Mouse (Mus musculus) liver, embryonic 13.5 days (tissue): ENCODE results near the gene Ercc4. TPM values are rescaled to one million over a fixed set of nuclear protein-coding genes. Genes with fewer than 3 reads are reported as not detected.

ENCODE experiments used
- ATAC-seq: fragments of 200-750 bp; cut with Nextera tagmentation; 2 replicates; pipeline ENCODE4 v1.8.0; 2017; ENCODE audit warnings: low read depth, mild to moderate bottlenecking, moderate number of reproducible peaks, moderate library complexity
- DNase-seq: peaks from one replicate; pipeline ENCODE4 v3.0.0; 2022
- H3K27ac ChIP-seq: fragments of 300-500 bp; sonication (generic); 2 replicates; pipeline ENCODE4 v1.5.1; 2015; ENCODE audit warnings: moderate library complexity, mild to moderate bottlenecking, inconsistent platforms
- H3K27me3 ChIP-seq: fragments of 300-500 bp; sonication (generic); 2 replicates; pipeline ENCODE4 v1.6.1; 2015; ENCODE audit warnings: mild to moderate bottlenecking, inconsistent platforms
- H3K36me3 ChIP-seq: fragments of 300-500 bp; sonication (generic); 2 replicates; pipeline ENCODE4 v1.6.1; 2015; ENCODE audit warnings: mild to moderate bottlenecking, inconsistent platforms
- H3K4me1 ChIP-seq: fragments of 300-500 bp; sonication (generic); replicated peaks from 2 replicates; pipeline ENCODE4 v1.6.1; 2015; ENCODE audit warnings: inconsistent platforms
- H3K4me2 ChIP-seq: fragments of 300-500 bp; sonication (generic); 2 replicates; pipeline ENCODE4 v1.6.1; 2015; ENCODE audit warnings: inconsistent platforms, mild to moderate bottlenecking, moderate library complexity
- H3K4me3 ChIP-seq: fragments of 300-500 bp; sonication (generic); replicated peaks from 2 replicates; pipeline ENCODE4 v1.5.1; 2015; ENCODE audit warnings: mild to moderate bottlenecking, inconsistent platforms
- H3K9ac ChIP-seq: fragments of 300-500 bp; sonication (generic); 2 replicates; pipeline ENCODE4 v1.6.1; 2015; ENCODE audit warnings: mild to moderate bottlenecking, inconsistent platforms
- H3K9me3 ChIP-seq: fragments of 300-500 bp; sonication (generic); replicated peaks from 2 replicates; pipeline ENCODE4 v1.6.1; 2016; ENCODE audit warnings: inconsistent platforms
- WGBS: fragments of 180-500 bp; shearing (Covaris S2); methylation state at CpG from one replicate; pipeline ENCODE4 v1.1.7; 2015; ENCODE audit not compliant: insufficient replicate concordance; 5-methylcytosine and 5-hydroxymethylcytosine counted together
- polyA plus RNA-seq: library from polyadenylated mRNA; unstranded; fragments of >200 nt; fragmentation: Nextera tagmentation; extraction: Ambion mirVana; gene quantifications from 2 replicates; pipeline ENCODE4 v1.2.1, GENCODE M21; 2015

The Ercc4 gene
- polyA plus RNA-seq, 1 experiment from 2014 or later = 5.3 TPM

DNA sequence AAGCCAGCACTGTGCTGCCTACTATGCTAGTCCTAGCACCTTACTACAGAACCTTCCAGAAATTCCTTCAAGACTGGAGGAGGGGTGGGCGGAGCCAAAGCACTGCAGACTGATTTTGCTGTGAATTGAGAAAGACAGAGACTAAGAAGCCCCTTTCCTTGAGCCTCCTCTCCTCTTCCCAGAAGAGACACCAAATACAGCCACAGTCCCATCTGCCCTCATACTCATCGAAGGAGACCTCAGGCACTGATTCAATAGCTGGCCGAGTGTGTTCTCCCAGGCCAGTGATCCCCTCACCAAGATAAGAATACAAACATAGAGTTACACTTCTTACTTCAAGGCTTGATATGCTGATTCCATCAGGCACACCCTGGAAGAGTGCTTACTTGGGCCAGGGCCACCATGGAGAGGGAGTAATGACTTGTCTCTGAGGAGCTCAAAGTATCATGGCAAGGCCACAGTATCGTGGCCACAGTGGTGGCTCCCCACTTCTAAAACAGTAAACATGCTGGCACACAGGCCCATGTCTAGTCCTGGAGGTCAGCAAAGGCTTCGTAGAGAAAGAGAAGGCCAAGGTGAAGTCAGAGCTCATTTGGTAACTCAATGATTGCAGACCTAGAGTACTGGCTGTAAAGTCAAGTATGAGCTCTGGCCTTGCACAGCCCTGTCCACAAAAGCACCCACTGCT lies 63.7 kb downstream of the Ercc4 start:
- WGBS = 66% methylated on average over 5 of the region's 5 CpGs

GRCm38 (mm10) chr16:13182526-13182925 lies 73.0 kb downstream of the Ercc4 start:
- no peaks in the 10 kb centered on the region for H3K27me3 ChIP-seq
- DNase-seq (no peak), ATAC-seq (no peak)
- no peak overlapping the region for H3K4me3 ChIP-seq
- H3K4me2 ChIP-seq = no peak overlapping the region
- H3K36me3 ChIP-seq = no peaks in the 10 kb centered on the region
- no peaks in the 10 kb centered on the region for H3K9me3 ChIP-seq
- H3K27ac ChIP-seq = no peak overlapping the region
- 81% methylated on average over 5 of the region's 5 CpGs for WGBS
- no peak overlapping the region for H3K9ac ChIP-seq
- no peaks in the 10 kb centered on the region for H3K4me1 ChIP-seq

More for the DNA sequence above, 63.7 kb downstream of the Ercc4 start:
- no peaks in the 10 kb centered on the region for H3K36me3 ChIP-seq
- no peaks in the 10 kb centered on the region for H3K4me1 ChIP-seq
- DNase-seq (no peak), ATAC-seq (no peak)
- no peaks in the 10 kb centered on the region for H3K27me3 ChIP-seq
- no peak overlapping the region for H3K27ac ChIP-seq
- H3K4me2 ChIP-seq = no peak overlapping the region
- H3K9ac ChIP-seq = no peak overlapping the region
- H3K4me3 ChIP-seq = no peak overlapping the region
- H3K9me3 ChIP-seq = no peaks in the 10 kb centered on the region

DNA sequence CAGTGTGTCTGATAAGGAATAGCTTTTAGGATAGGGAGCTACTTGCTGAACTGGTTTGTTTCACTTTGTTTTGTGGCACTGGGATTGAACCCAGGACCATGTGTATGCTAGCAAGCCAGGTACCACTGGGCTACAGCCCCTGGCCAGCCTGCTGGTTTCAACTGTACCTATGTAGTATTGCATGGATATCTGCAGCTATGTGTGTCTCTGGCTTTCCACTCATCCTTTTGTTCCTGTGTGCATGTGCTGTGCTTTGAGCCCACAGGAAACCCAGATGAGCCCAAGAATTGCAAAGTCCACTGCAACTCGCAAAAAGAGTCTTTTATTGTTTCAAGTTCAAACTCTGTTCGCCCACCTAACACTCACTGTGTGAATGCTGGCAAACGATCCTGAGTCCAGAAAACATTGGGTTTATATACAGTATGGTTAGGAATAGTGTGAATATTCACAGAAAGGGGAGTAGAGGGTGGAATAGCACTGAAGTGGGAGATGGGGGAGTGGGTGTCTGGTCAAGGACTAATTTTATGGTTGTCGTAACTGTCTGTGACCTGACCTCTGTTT lies 73.8 kb downstream of the Ercc4 start:
- ATAC-seq (no peak), DNase-seq (no peak)
- H3K9ac ChIP-seq = no peak overlapping the region
- H3K4me3 ChIP-seq = no peak overlapping the region
- H3K4me2 ChIP-seq = no peak overlapping the region
- no peaks in the 10 kb centered on the region for H3K9me3 ChIP-seq
- no peak overlapping the region for H3K27ac ChIP-seq
- no peaks in the 10 kb centered on the region for H3K27me3 ChIP-seq
- 60% methylated on average over 4 of the region's 4 CpGs for WGBS
- no peaks in the 10 kb centered on the region for H3K4me1 ChIP-seq
- no peaks in the 10 kb centered on the region for H3K36me3 ChIP-seq

DNA sequence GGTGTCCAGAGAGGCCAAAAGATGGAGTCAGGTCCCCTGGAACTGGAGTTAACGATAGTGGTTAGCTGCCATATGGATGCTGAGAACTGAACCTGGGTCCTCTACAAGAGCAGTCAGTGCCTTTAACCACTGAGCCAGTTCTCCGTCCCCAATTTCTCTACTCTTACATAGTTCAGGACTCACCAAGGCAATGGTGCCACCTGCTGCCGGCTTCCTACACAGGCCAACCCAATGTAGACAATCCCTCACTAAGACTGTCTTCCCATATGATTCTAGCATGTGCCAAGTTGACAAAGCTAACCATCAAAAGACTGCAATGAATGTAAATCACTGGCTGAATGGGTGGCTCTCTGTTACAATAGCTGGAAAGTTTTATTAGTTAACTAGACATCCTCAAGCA lies 74.9 kb downstream of the Ercc4 start:
- Histone ChIP-seq H3K36me3 (no peaks in the 10 kb centered on the region), H3K4me2 (no peak overlapping the region), H3K27ac (no peak overlapping the region), H3K9ac (no peak overlapping the region), H3K27me3 (no peaks in the 10 kb centered on the region), H3K4me1 (peaks cover 3% of the 10 kb centered on the region; the same call in 1 of the 2 replicates), H3K4me3 (no peak overlapping the region), H3K9me3 (no peaks in the 10 kb centered on the region)
- WGBS = 74% methylated on average over 3 of the region's 3 CpGs
- no peak for DNase-seq
- no peak for ATAC-seq

GRCm38 (mm10) chr16:13189430-13190107 lies 80.1 kb downstream of the Ercc4 start:
- Histone ChIP-seq H3K4me2 (no peak overlapping the region), H3K27ac (no peak overlapping the region; the same call in 1 of the 2 replicates), H3K4me1 (peaks cover 14% of the 10 kb centered on the region), H3K9me3 (no peaks in the 10 kb centered on the region), H3K4me3 (no peak overlapping the region), H3K9ac (no peak overlapping the region), H3K27me3 (no peaks in the 10 kb centered on the region), H3K36me3 (no peaks in the 10 kb centered on the region)
- 33% methylated on average over 12 of the region's 12 CpGs for whole genome bisulfite sequencing
- 0 out of 2 replicates have a peak, but pooled peaks have one; percentile 24 for ATAC-seq
- no peak for DNase-seq

GRCm38 (mm10) chr16:13190471-13190870 lies 81.0 kb downstream of the Ercc4 start:
- Histone ChIP-seq H3K9me3 (no peaks in the 10 kb centered on the region), H3K4me1 (peaks cover 14% of the 10 kb centered on the region), H3K4me3 (no peak overlapping the region), H3K4me2 (no peak overlapping the region), H3K9ac (no peak overlapping the region), H3K36me3 (no peaks in the 10 kb centered on the region), H3K27ac (peak overlapping the region; percentile 47; the same call in 1 of the 2 replicates), H3K27me3 (no peaks in the 10 kb centered on the region)
- peak; percentile 52; the same call in 1 of the 2 replicates for ATAC-seq
- DNase-seq = no peak
- WGBS = 52% methylated on average over 5 of the region's 5 CpGs

- Histone ChIP-seq H3K4me1 (peaks cover 14% of the 10 kb centered on the region), H3K4me2 (no peak overlapping the region), H3K4me3 (no peak overlapping the region), H3K9me3 (no peaks in the 10 kb centered on the region), H3K27me3 (no peaks in the 10 kb centered on the region), H3K9ac (no peak overlapping the region), H3K36me3 (no peaks in the 10 kb centered on the region), H3K27ac (peak overlapping the region; percentile 47; the same call in 1 of the 2 replicates)
- no peak for DNase-seq
- 41% methylated on average over 4 of the region's 4 CpGs for WGBS
- peak; percentile 55 for ATAC-seq
Measured at GRCm38 (mm10) chr16:13191166-13191565, 81.7 kb downstream of the Ercc4 start.

GRCm38 (mm10) chr16:13193663-13194071 lies 84.2 kb downstream of the Ercc4 start:
- Histone ChIP-seq H3K9ac (no peak overlapping the region), H3K27me3 (no peaks in the 10 kb centered on the region), H3K36me3 (no peaks in the 10 kb centered on the region), H3K4me3 (no peak overlapping the region), H3K27ac (no peak overlapping the region), H3K4me2 (no peak overlapping the region), H3K4me1 (peaks cover 17% of the 10 kb centered on the region), H3K9me3 (no peaks in the 10 kb centered on the region)
- ATAC-seq = no peak
- DNase-seq = no peak
- WGBS = 23% methylated on average over 4 of the region's 4 CpGs

DNA sequence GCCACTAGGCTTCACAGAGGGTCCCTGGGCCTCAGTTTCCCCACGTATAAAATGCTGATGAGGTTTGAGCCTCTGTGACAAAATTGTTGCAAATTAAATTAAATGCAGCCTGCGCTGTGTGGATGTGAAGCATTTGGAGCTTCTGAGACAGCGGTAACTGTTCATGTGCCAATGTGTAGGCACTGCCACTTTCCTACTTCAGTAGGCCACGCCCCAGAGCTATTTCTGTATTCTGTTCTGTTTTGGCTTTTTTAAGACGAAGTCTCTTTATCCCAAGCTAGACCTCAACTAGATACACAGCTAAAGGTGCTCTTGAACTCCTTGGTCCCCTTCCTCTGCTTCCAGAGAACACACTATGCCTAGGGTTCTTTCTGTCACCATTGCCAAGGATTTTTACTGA lies 85.4 kb downstream of the Ercc4 start:
- no peaks in the 10 kb centered on the region for H3K27me3 ChIP-seq
- no peak overlapping the region for H3K4me2 ChIP-seq
- no peaks in the 10 kb centered on the region for H3K9me3 ChIP-seq
- no peak overlapping the region for H3K27ac ChIP-seq
- 64% methylated on average over 5 of the region's 5 CpGs for WGBS
- no peak overlapping the region for H3K9ac ChIP-seq
- peaks cover 9% of the 10 kb centered on the region for H3K4me1 ChIP-seq
- no peak overlapping the region for H3K4me3 ChIP-seq
- no peak for ATAC-seq
- no peak for DNase-seq
- no peaks in the 10 kb centered on the region for H3K36me3 ChIP-seq

DNA sequence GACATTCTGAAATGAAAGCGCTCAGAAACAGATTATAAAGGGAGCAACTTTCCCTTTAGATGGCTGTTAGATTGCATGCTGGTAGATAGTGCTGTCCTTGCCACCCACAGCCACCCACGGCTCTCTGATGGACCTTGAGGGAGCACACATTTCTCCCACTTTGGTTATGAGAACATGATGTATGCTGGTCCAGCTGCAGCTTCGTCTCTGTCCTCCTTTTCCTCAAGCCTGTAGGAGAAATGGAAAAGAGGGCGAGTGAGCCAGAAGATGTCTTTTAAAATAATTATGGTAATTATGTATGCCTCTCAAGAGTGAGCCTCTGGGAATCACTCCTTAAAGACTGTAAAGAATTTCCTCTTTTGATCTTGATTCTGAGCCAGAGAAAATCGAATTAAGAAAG lies 87.1 kb downstream of the Ercc4 start:
- Histone ChIP-seq H3K27me3 (no peaks in the 10 kb centered on the region), H3K27ac (no peak overlapping the region), H3K4me3 (no peak overlapping the region), H3K4me1 (peaks cover 8% of the 10 kb centered on the region), H3K36me3 (no peaks in the 10 kb centered on the region), H3K9me3 (no peaks in the 10 kb centered on the region), H3K4me2 (no peak overlapping the region), H3K9ac (no peak overlapping the region)
- ATAC-seq = no peak
- 48% methylated on average over 5 of the region's 5 CpGs for WGBS
- DNase-seq = no peak

DNA sequence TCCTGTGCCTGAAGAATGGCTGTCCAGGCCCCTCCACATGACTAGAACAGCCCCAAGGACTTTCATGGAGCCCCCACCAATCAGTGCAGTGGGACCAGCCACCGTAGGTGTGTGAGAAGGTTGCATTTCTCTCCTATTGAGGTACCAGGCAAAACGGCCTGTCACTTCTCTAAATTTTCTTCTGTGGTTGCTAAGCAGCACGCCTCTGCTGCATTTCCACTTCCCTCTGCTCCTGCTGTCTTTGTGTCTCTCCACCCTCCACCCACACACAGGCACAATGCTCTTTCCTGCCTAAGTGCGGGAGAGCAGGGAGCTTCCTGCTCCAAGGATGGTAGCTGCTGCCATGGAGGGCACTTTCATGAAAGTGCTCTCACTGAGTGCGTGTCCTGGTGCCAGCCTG lies 87.8 kb downstream of the Ercc4 start:
- Histone ChIP-seq H3K4me1 (peaks cover 11% of the 10 kb centered on the region), H3K9ac (no peak overlapping the region), H3K4me2 (no peak overlapping the region), H3K27ac (no peak overlapping the region), H3K4me3 (no peak overlapping the region), H3K9me3 (no peaks in the 10 kb centered on the region), H3K36me3 (no peaks in the 10 kb centered on the region), H3K27me3 (no peaks in the 10 kb centered on the region)
- no peak for ATAC-seq
- no peak for DNase-seq
- 20% methylated on average over 5 of the region's 5 CpGs for WGBS
